Mouse (Mus musculus) limb, embryonic 12.5 days (tissue): ENCODE results near the gene Gm15114. TPM values are rescaled to one million over a fixed set of nuclear protein-coding genes. Genes with fewer than 3 reads are reported as not detected.
"Not testable (repeated sequence)": the region's sequence is repeated elsewhere in the genome, so short reads cannot be mapped to it uniquely, and the experiment has no call there.

Source experiments
- ATAC-seq: fragments of 200-750 bp; cut with Nextera tagmentation; 2 replicates; pipeline ENCODE4 v1.8.0; 2017; ENCODE audit warnings: low read depth, moderate TSS enrichment; ENCODE audit not compliant: insufficient number of reproducible peaks, insufficient read depth, low FRiP score, low TSS enrichment
- H3K27ac ChIP-seq: fragments of 300-500 bp; sonication (generic); 2 replicates; pipeline ENCODE4 v1.5.1; 2016; ENCODE audit warnings: mild to moderate bottlenecking, moderate library complexity
- H3K27me3 ChIP-seq: fragments of 300-500 bp; sonication (generic); 2 replicates; pipeline ENCODE4 v1.6.1; 2016; ENCODE audit warnings: mild to moderate bottlenecking, moderate library complexity
- H3K36me3 ChIP-seq: fragments of 300-500 bp; sonication (generic); 2 replicates; pipeline ENCODE4 v1.6.1; 2016; ENCODE audit warnings: mild to moderate bottlenecking, moderate library complexity
- H3K4me1 ChIP-seq: fragments of 300-500 bp; sonication (generic); replicated peaks from 2 replicates; pipeline ENCODE4 v1.6.1; 2016
- H3K4me2 ChIP-seq: fragments of 300-500 bp; sonication (generic); 2 replicates; pipeline ENCODE4 v1.6.1; 2016; ENCODE audit warnings: mild to moderate bottlenecking, moderate library complexity
- H3K4me3 ChIP-seq: fragments of 300-500 bp; sonication (generic); replicated peaks from 2 replicates; pipeline ENCODE4 v1.5.1; 2016; ENCODE audit warnings: mild to moderate bottlenecking
- H3K9ac ChIP-seq: fragments of 300-500 bp; sonication (generic); replicated peaks from 2 replicates; pipeline ENCODE4 v1.6.1; 2016; ENCODE audit warnings: mild to moderate bottlenecking, moderate library complexity
- H3K9me3 ChIP-seq: fragments of 300-500 bp; sonication (generic); 2 replicates; pipeline ENCODE4 v1.6.1; 2016; ENCODE audit warnings: mild to moderate bottlenecking, moderate library complexity
- whole genome bisulfite sequencing: fragments of 180-500 bp; shearing (Covaris S2); methylation state at CpG from one replicate; pipeline ENCODE4 v1.1.7; 2016; 5-methylcytosine and 5-hydroxymethylcytosine counted together
- polyA plus RNA-seq: library from polyadenylated mRNA; unstranded; fragments of >200 nt; fragmentation: Nextera tagmentation; extraction: Ambion mirVana; gene quantifications from 2 replicates; pipeline ENCODE4 v1.2.1, GENCODE M21; 2016

Gene Gm15114
- not detected in 2 replicates for polyA plus RNA-seq

GRCm38 (mm10) chrX:148488649-148489048, at the start of gene Gm15114:
Gene Gm15114, plus strand, starts transcription at chrX:148488949.
- not testable (repeated sequence) for H3K27ac ChIP-seq, H3K9ac ChIP-seq, H3K9me3 ChIP-seq, H3K4me2 ChIP-seq, H3K27me3 ChIP-seq, H3K4me1 ChIP-seq, H3K36me3 ChIP-seq, H3K4me3 ChIP-seq, ATAC-seq
- WGBS = no CpG with 5 or more reads among the region's 1 CpGs

Other genes with a start within 250 kb of the Gm15114 start
- gene Gm8334, start 126.2 kb downstream of the Gm15114 start, polyA plus RNA-seq = not detected in 2 replicates
- not detected in 2 replicates for gene Gm15127, start 174.6 kb downstream of the Gm15114 start, polyA plus RNA-seq